Comparison of ENCODE assay signal across 31 mouse cellular contexts in the genomic region with DNA sequence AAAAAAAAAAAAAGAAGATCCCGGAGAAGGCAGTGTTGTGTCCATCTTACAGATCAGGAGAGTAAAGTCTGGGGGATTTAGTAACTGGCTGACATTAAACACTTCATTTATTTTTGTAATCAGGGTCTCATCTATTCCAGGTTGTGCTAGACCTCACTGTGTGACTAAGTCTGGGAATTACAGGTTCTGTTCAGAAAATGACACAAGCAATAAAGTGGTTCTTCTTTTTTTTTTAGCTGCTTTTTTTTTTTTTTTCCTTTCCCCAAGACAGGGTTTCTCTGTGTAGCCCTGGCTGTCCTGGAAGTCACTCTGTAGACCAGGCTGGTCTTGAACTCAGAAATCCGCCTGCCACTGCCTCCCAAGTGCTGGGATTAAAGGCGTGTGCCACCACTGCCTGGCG. TPM values are rescaled to one million over a fixed set of nuclear protein-coding genes. Genes with fewer than 3 reads are reported as not detected.
"Had no signal": no experiment of that assay in that cellular context is flagged by ENCODE, and none has a peak within 500 bp of the region (broad histone marks: within the 10 kb centered on the region; RNA-seq: fewer than 3 reads in every experiment).

No protein-coding gene starts in this region.

RNA-seq across cellular contexts. Expression of gene Scgb1a1, which starts 35.8 kb away (rescaled TPM):
- total RNA-seq: left cerebral cortex, adult 8-10 months; left cerebral cortex, postnatal 10 days; left cerebral cortex, postnatal 14 days; left cerebral cortex, postnatal 25 days; left cerebral cortex, postnatal 36 days; liver, adult 2 months; megakaryocyte progenitor cell, adult 5-6 weeks; megakaryocyte-erythroid progenitor cell, adult 5-6 weeks; midbrain, postnatal 0 days; monocyte, adult 5-6 weeks had no signal
- polyA plus RNA-seq: limb, embryonic 10.5 days; limb, embryonic 11.5 days; limb, embryonic 12.5 days; limb, embryonic 13.5 days; limb, embryonic 14.5 days; liver, embryonic 11.5 days; liver, embryonic 12.5 days; liver, embryonic 13.5 days; liver, embryonic 14.5 days; liver, embryonic 15.5 days; liver, embryonic 16.5 days; lung, embryonic 14.5 days; midbrain, embryonic 10.5 days; midbrain, embryonic 11.5 days; midbrain, embryonic 12.5 days; midbrain, embryonic 13.5 days; midbrain, embryonic 14.5 days; midbrain, embryonic 15.5 days; midbrain, embryonic 16.5 days; midbrain, postnatal 0 days; myocyte; neural tube, embryonic 11.5 days had no signal
